Mouse (Mus musculus): ENCODE measurements at regions not wholly inside any gene's neighbourhood (a gene's known extent, or its start where the extent isn't known, plus 50 kb on each side); places are given as distances from the start of the nearest gene placed in this dataset.
"Not testable (repeated sequence)": the region's sequence is repeated elsewhere in the genome, so short reads cannot be mapped to it uniquely, and the experiment has no call there.

DNA sequence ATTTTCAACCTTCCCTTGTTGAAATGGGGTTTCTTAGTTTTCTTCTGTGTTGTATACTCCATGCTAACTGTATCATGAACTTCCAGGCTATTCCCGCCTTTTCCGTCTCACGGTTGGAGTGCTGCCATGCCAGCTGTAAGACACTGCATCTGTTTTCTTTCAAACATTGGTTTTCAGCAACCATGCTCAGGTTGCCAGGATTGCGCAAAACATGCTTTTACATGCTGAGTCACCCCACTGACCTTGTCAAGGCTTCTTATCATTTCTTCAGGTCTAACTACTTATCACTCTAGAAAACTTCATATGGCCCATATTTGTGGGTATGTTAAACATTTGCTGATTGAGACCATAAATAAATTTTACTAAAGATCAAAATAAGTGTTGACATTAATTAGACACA lies 551.2 kb downstream of the Tlr4 start:
- no peaks in the 10 kb centered on the region for H3K36me3 ChIP-seq (ENCODE audit: control insufficient read depth, insufficient read depth, low read length)
- no peak overlapping the region for H3K27ac ChIP-seq (ENCODE audit: low read depth)

DNA sequence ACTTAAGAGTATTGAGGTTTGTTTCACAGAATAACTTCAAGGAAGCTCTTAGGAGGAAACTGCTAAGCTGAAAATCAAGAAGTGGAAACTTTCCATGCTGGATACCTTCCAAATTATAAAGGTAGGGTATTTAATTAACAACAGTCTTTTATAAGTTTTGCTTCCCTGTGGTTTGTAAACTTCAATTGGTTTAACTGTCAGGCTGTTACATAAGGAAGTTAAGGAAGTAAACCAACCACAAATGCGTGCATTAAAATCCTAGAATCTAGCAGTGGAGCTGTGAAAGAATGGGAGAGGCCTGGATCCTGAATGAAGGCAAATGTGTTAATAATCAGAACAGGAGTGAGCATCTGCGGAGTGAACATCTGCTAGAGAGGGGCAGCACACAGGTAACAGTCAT lies 560.5 kb downstream of the Tlr4 start:
- Histone ChIP-seq H3K4me2 (ENCODE audit: low read length) (no peak overlapping the region), H3K4me3 (ENCODE audit: low read depth, low read length) (no peak overlapping the region), H3K27ac (ENCODE audit: low read depth) (no peak overlapping the region), H3K9ac (ENCODE audit: low read length) (no peak overlapping the region), H3K4me1 (replicated peaks; ENCODE audit: control insufficient read depth, insufficient read depth, low read length) (peaks cover 2% of the 10 kb centered on the region; the same call in 1 of the 2 replicates), H3K27me3 (replicated peaks; ENCODE audit: control insufficient read depth, insufficient read depth, low read length) (no peaks in the 10 kb centered on the region), H3K36me3 (ENCODE audit: control insufficient read depth, insufficient read depth, low read length) (no peaks in the 10 kb centered on the region), H3K9me3 (ENCODE audit: control insufficient read depth, low read length) (no peaks in the 10 kb centered on the region)
- 83% methylated on average over 2 of the region's 2 CpGs for WGBS
- ATAC-seq (replicated peaks; ENCODE audit: low FRiP score, low TSS enrichment, low read depth) (no peak), DNase-seq (ENCODE audit: low spot score) (no peak)

More for the DNA sequence above, 551.2 kb downstream of the Tlr4 start:
- no peaks in the 10 kb centered on the region for H3K4me1 ChIP-seq (replicated peaks; ENCODE audit: control insufficient read depth, insufficient read depth, low read length)
- 79% methylated on average over 4 of the region's 4 CpGs for WGBS
- no peak overlapping the region for H3K9ac ChIP-seq (ENCODE audit: low read length)
- H3K27me3 ChIP-seq (replicated peaks; ENCODE audit: control insufficient read depth, insufficient read depth, low read length), result no peaks in the 10 kb centered on the region
- DNase-seq (ENCODE audit: low spot score), result no peak
- H3K4me2 ChIP-seq (ENCODE audit: low read length), result no peak overlapping the region
- no peak for ATAC-seq (replicated peaks; ENCODE audit: low FRiP score, low TSS enrichment, low read depth)
- no peak overlapping the region for H3K4me3 ChIP-seq (ENCODE audit: low read depth, low read length)
- H3K9me3 ChIP-seq (ENCODE audit: control insufficient read depth, low read length), result no peaks in the 10 kb centered on the region

DNA sequence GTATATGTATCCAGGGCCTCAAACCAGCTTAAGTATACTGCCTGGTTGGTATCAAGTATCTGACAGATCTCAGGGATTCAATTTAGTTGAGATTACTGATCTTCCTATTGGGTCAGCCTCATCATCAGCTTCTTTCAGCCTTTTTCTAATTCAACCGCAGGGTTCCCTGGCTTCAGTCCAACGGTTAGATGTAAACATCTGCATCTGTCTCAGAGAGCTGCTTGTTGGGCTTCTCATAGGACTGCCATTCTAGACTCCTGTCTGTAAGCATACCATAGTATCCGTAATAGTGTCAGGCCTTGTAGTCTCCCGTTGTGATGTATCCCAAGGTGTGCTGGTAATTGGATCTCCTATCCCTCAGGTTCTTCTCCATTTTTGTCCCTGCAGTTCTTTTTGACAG lies 575.6 kb downstream of the Tlr4 start:
- H3K27me3 ChIP-seq (replicated peaks; ENCODE audit: control insufficient read depth, insufficient read depth, low read length), result no peaks in the 10 kb centered on the region
- DNase-seq (ENCODE audit: low spot score) (no peak), ATAC-seq (replicated peaks; ENCODE audit: low FRiP score, low TSS enrichment, low read depth) (no peak)
- no peak overlapping the region for H3K4me3 ChIP-seq (ENCODE audit: low read depth, low read length)
- no peak overlapping the region for H3K4me2 ChIP-seq (ENCODE audit: low read length)
- H3K27ac ChIP-seq (ENCODE audit: low read depth), result no peak overlapping the region
- no peak overlapping the region for H3K9ac ChIP-seq (ENCODE audit: low read length)
- no peaks in the 10 kb centered on the region for H3K36me3 ChIP-seq (ENCODE audit: control insufficient read depth, insufficient read depth, low read length)
- 45% methylated on average over 4 of the region's 4 CpGs for WGBS
- 0 out of 2 replicates have a peak, but pooled peaks cover 11% of the 10 kb centered on the region for H3K4me1 ChIP-seq (replicated peaks; ENCODE audit: control insufficient read depth, insufficient read depth, low read length)
- H3K9me3 ChIP-seq (ENCODE audit: control insufficient read depth, low read length), result no peaks in the 10 kb centered on the region

DNA sequence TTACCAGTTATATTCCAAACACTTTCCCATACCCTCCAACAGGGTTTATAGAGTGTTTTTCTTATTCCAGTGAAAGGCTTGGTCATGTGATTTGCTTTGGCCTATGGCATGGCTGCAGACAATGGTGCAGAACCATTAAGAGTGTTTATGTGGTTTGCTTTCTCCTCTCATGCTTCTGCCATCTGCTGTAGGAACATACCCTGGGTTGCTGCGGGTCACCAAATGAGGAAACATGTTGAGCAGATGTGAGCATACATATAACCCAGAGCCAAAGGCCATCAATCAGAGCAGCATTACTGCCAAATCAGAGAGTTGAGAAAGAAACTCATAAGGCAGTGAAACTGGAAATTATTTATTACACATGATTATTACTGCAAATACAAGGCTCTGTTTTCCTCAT lies 596.7 kb downstream of the Tlr4 start:
- Histone ChIP-seq H3K27me3 (replicated peaks; ENCODE audit: control insufficient read depth, insufficient read depth, low read length) (no peaks in the 10 kb centered on the region), H3K9ac (ENCODE audit: low read length) (no peak overlapping the region), H3K9me3 (ENCODE audit: control insufficient read depth, low read length) (no peaks in the 10 kb centered on the region), H3K4me3 (ENCODE audit: low read depth, low read length) (no peak overlapping the region), H3K4me2 (ENCODE audit: low read length) (no peak overlapping the region), H3K27ac (ENCODE audit: low read depth) (no peak overlapping the region), H3K36me3 (ENCODE audit: control insufficient read depth, insufficient read depth, low read length) (no peaks in the 10 kb centered on the region), H3K4me1 (replicated peaks; ENCODE audit: control insufficient read depth, insufficient read depth, low read length) (no peaks in the 10 kb centered on the region)
- ATAC-seq (replicated peaks; ENCODE audit: low FRiP score, low TSS enrichment, low read depth), result no peak
- WGBS, result 69% methylated on average over 1 of the region's 1 CpGs
- no peak for DNase-seq (ENCODE audit: low spot score)

GRCm38 (mm10) chr4:67425712-67426111 lies 598.3 kb downstream of the Tlr4 start:
- no peak for ATAC-seq (replicated peaks; ENCODE audit: low FRiP score, low TSS enrichment, low read depth)
- Histone ChIP-seq H3K9me3 (ENCODE audit: control insufficient read depth, low read length) (no peaks in the 10 kb centered on the region), H3K4me3 (ENCODE audit: low read depth, low read length) (no peak overlapping the region), H3K9ac (ENCODE audit: low read length) (no peak overlapping the region), H3K4me1 (replicated peaks; ENCODE audit: control insufficient read depth, insufficient read depth, low read length) (no peaks in the 10 kb centered on the region), H3K27ac (ENCODE audit: low read depth) (no peak overlapping the region), H3K36me3 (ENCODE audit: control insufficient read depth, insufficient read depth, low read length) (no peaks in the 10 kb centered on the region), H3K4me2 (ENCODE audit: low read length) (no peak overlapping the region), H3K27me3 (replicated peaks; ENCODE audit: control insufficient read depth, insufficient read depth, low read length) (no peaks in the 10 kb centered on the region)
- DNase-seq (ENCODE audit: low spot score), result no peak
- WGBS, result 92% methylated on average over 6 of the region's 6 CpGs

- Histone ChIP-seq H3K9ac (ENCODE audit: low read length) (no peak overlapping the region), H3K36me3 (ENCODE audit: control insufficient read depth, insufficient read depth, low read length) (no peaks in the 10 kb centered on the region), H3K27me3 (replicated peaks; ENCODE audit: control insufficient read depth, insufficient read depth, low read length) (no peaks in the 10 kb centered on the region), H3K9me3 (ENCODE audit: control insufficient read depth, low read length) (no peaks in the 10 kb centered on the region), H3K4me2 (ENCODE audit: low read length) (no peak overlapping the region), H3K27ac (ENCODE audit: low read depth) (no peak overlapping the region), H3K4me3 (ENCODE audit: low read depth, low read length) (no peak overlapping the region), H3K4me1 (replicated peaks; ENCODE audit: control insufficient read depth, insufficient read depth, low read length) (no peaks in the 10 kb centered on the region)
- no peak for ATAC-seq (replicated peaks; ENCODE audit: low FRiP score, low TSS enrichment, low read depth)
- WGBS, result 86% methylated on average over 3 of the region's 3 CpGs
- DNase-seq (ENCODE audit: low spot score), result no peak
Observed at GRCm38 (mm10) chr4:67447835-67448234, 620.5 kb downstream of the Tlr4 start.

- H3K4me3 ChIP-seq (ENCODE audit: low read depth, low read length); H3K4me2 ChIP-seq (ENCODE audit: low read length); H3K4me1 ChIP-seq (replicated peaks; ENCODE audit: control insufficient read depth, insufficient read depth, low read length); H3K9ac ChIP-seq (ENCODE audit: low read length); H3K9me3 ChIP-seq (ENCODE audit: control insufficient read depth, low read length); H3K27me3 ChIP-seq (replicated peaks; ENCODE audit: control insufficient read depth, insufficient read depth, low read length); H3K27ac ChIP-seq (ENCODE audit: low read depth); DNase-seq (ENCODE audit: low spot score); H3K36me3 ChIP-seq (ENCODE audit: control insufficient read depth, insufficient read depth, low read length); ATAC-seq (replicated peaks; ENCODE audit: low FRiP score, low TSS enrichment, low read depth): not testable (repeated sequence)
- 91% methylated on average over 2 of the region's 2 CpGs for WGBS
Observed at GRCm38 (mm10) chr4:67459871-67460270, 632.5 kb downstream of the Tlr4 start.

DNA sequence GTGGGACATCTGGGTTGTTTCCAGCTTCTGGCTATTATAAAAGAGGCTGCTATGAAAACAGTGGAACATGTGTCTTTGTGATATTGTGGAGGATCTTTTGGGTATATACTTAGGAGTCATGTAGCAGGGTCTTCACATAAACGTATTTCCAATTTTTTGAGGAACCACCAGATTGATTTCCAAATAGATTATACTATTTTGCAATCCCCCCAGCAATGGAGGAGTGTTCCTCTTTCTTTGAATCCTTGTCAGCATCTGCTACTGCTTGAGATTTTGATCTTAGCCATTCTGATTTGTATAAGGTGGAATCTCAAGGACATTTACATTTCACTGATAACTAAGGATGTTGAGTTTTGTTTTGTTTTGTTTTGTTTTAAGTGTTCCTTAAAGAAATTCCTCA lies 645.6 kb downstream of the Tlr4 start:
- Histone ChIP-seq H3K27ac (ENCODE audit: low read depth) (no peak overlapping the region), H3K4me3 (ENCODE audit: low read depth, low read length) (no peak overlapping the region), H3K27me3 (replicated peaks; ENCODE audit: control insufficient read depth, insufficient read depth, low read length) (no peaks in the 10 kb centered on the region), H3K4me1 (replicated peaks; ENCODE audit: control insufficient read depth, insufficient read depth, low read length) (no peaks in the 10 kb centered on the region), H3K4me2 (ENCODE audit: low read length) (no peak overlapping the region), H3K9me3 (ENCODE audit: control insufficient read depth, low read length) (no peaks in the 10 kb centered on the region), H3K9ac (ENCODE audit: low read length) (no peak overlapping the region), H3K36me3 (ENCODE audit: control insufficient read depth, insufficient read depth, low read length) (no peaks in the 10 kb centered on the region)
- no peak for DNase-seq (ENCODE audit: low spot score)
- 74% methylated on average over 1 of the region's 1 CpGs for WGBS
- no peak for ATAC-seq (replicated peaks; ENCODE audit: low FRiP score, low TSS enrichment, low read depth)

DNA sequence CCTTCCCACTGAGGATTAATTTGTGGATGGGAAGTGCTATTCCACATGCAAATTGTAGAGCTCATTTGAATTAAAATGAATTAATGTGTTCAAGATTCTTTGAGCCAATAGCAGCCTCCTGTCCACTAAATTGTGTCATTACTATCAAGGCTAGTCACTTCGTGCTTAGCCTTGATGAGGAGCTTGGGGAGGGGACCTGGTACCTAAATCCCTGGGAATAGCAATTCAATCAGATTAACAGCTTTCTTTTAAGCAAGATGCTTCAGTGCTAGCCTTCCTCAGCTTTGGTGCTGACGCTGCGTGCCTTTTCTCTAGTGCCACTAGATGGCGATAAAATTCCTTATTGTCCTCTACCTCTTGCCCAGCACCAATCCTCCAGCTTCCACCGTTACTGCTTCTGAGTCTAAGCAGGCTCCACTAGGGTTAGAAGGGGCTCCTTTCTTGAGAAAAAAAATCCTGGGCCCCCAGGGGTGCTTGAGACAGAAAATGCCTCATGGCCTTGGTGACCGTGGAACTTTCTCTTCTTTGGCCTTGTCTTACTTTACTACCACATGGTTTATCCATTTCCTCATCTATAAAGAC lies 650.0 kb downstream of the Tlr4 start:
- Histone ChIP-seq H3K9me3 (ENCODE audit: control insufficient read depth, low read length) (no peaks in the 10 kb centered on the region), H3K4me2 (ENCODE audit: low read length) (no peak overlapping the region), H3K9ac (ENCODE audit: low read length) (no peak overlapping the region), H3K4me3 (ENCODE audit: low read depth, low read length) (no peak overlapping the region), H3K27me3 (replicated peaks; ENCODE audit: control insufficient read depth, insufficient read depth, low read length) (no peaks in the 10 kb centered on the region), H3K27ac (ENCODE audit: low read depth) (no peak overlapping the region), H3K4me1 (replicated peaks; ENCODE audit: control insufficient read depth, insufficient read depth, low read length) (no peaks in the 10 kb centered on the region), H3K36me3 (ENCODE audit: control insufficient read depth, insufficient read depth, low read length) (no peaks in the 10 kb centered on the region)
- no peak for ATAC-seq (replicated peaks; ENCODE audit: low FRiP score, low TSS enrichment, low read depth)
- WGBS, result 14% methylated on average over 6 of the region's 6 CpGs
- peak; percentile 53 for DNase-seq (ENCODE audit: low spot score)

Data from intestine, embryonic 14.5 days (tissue).